Mouse (Mus musculus) limb, embryonic 15.5 days (tissue): ENCODE data around the gene Arhgap19. TPM values are rescaled to one million over a fixed set of nuclear protein-coding genes. Genes with fewer than 3 reads are reported as not detected.

ENCODE experiments used
- ATAC-seq: fragments of 200-750 bp; cut with Nextera tagmentation; 2 replicates; pipeline ENCODE4 v1.8.0; 2017; ENCODE audit warnings: low read depth, moderate TSS enrichment; ENCODE audit not compliant: insufficient number of reproducible peaks, low FRiP score, low TSS enrichment
- H3K27ac ChIP-seq: fragments of 300-500 bp; sonication (generic); 2 replicates; pipeline ENCODE4 v1.5.1; 2015; ENCODE audit warnings: moderate library complexity, mild to moderate bottlenecking, inconsistent platforms
- H3K27me3 ChIP-seq: fragments of 300-500 bp; sonication (generic); 2 replicates; pipeline ENCODE4 v1.6.1; 2015; ENCODE audit warnings: inconsistent platforms
- H3K36me3 ChIP-seq: fragments of 300-500 bp; sonication (generic); 2 replicates; pipeline ENCODE4 v1.6.1; 2015; ENCODE audit warnings: inconsistent platforms
- H3K4me1 ChIP-seq: fragments of 300-500 bp; sonication (generic); 2 replicates; pipeline ENCODE4 v1.6.1; 2015; ENCODE audit warnings: inconsistent platforms
- H3K4me2 ChIP-seq: fragments of 300-500 bp; sonication (generic); 2 replicates; pipeline ENCODE4 v1.6.1; 2015; ENCODE audit warnings: mild to moderate bottlenecking, inconsistent platforms
- H3K4me3 ChIP-seq: fragments of 300-500 bp; sonication (generic); 2 replicates; pipeline ENCODE4 v1.5.1; 2015; ENCODE audit warnings: mild to moderate bottlenecking, inconsistent platforms
- H3K9ac ChIP-seq: fragments of 300-500 bp; sonication (generic); 2 replicates; pipeline ENCODE4 v1.6.1; 2015; ENCODE audit warnings: inconsistent platforms
- H3K9me3 ChIP-seq: fragments of 300-500 bp; sonication (generic); 2 replicates; pipeline ENCODE4 v1.6.1; 2016; ENCODE audit warnings: inconsistent platforms
- WGBS: fragments of 180-500 bp; shearing (Covaris S2); methylation state at CpG from one replicate; pipeline ENCODE4 v1.1.7; 2015; 5-methylcytosine and 5-hydroxymethylcytosine counted together
- polyA plus RNA-seq: library from polyadenylated mRNA; unstranded; fragments of >200 nt; fragmentation: Nextera tagmentation; extraction: Ambion mirVana; gene quantifications from 2 replicates; pipeline ENCODE4 v1.2.1, GENCODE M21; 2015

The Arhgap19 gene
- polyA plus RNA-seq, 1 experiment from 2014 or later, result 16.2 TPM

DNA sequence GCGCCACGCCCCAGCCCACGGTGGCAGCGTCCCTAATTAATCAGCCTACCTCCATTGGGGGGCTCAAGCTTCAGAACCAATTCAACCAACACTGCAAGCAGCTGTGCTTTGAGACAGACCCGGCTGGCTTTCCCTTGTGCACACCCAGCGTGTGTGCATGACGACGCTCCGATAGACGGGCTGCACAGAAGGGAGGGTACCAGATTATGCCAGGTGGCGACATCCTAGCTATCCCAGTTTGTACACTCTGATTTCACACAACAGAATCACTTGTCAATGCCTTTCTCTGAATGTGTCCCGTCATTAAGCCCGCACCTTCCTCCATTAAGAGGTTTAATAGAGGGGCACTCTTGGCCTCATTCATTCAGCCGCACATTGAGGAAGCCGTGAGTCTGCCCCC is 47.1 kb downstream of the Arhgap19 start:
- Histone ChIP-seq H3K27ac (no peak overlapping the region), H3K4me2 (no peak overlapping the region), H3K36me3 (no peaks in the 10 kb centered on the region), H3K4me3 (no peak overlapping the region), H3K4me1 (no peaks in the 10 kb centered on the region), H3K9me3 (no peaks in the 10 kb centered on the region), H3K9ac (no peak overlapping the region), H3K27me3 (no peaks in the 10 kb centered on the region)
- WGBS, result 71% methylated on average over 15 of the region's 15 CpGs
- no peak for ATAC-seq

DNA sequence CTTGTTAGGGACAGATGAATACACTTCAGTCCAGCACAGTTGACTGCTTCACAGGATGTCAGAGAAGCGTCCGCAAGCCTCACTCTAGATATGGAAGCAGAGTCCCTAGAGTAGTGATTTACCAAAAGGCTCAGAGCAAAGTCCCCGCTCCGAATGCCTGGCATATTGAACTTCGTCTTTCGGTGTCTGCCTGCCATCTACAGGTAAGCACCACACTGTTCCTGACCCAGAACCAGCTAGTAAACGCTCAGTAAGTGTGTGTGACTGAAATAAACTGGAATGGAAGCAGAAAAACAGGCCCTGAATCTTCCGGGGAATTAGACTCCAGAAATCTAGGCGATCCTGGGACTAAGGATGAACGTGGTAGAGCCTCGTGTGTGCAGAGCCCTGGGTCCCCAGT is 49.9 kb downstream of the Arhgap19 start:
- no peaks in the 10 kb centered on the region for H3K36me3 ChIP-seq
- H3K27ac ChIP-seq, result no peak overlapping the region
- WGBS, result 75% methylated on average over 11 of the region's 11 CpGs
- H3K4me1 ChIP-seq, result no peaks in the 10 kb centered on the region
- no peaks in the 10 kb centered on the region for H3K9me3 ChIP-seq
- no peak overlapping the region for H3K4me3 ChIP-seq
- ATAC-seq, result no peak
- no peak overlapping the region for H3K9ac ChIP-seq
- H3K4me2 ChIP-seq, result no peak overlapping the region
- H3K27me3 ChIP-seq, result no peaks in the 10 kb centered on the region

DNA sequence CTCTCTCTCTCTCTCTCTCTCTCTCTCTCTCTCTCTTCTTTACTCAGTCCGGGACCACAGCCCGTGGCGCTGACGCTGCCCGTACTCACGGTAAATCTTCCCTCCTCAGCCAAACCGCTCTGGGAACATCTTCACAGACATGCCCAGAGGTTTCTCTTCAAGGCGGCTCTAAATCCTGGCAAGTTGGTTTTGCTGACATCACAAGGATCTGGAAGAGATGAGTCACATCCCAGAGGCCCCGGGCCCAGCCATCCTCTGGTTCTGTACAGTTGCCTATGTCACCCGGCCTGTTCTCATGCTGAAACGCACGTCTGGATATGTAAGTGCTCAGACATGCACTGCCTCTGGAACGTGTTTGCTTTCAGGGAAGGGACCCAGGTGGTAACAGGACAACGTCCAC is 54.4 kb downstream of the Arhgap19 start:
- no peak overlapping the region for H3K4me2 ChIP-seq
- 81% methylated on average over 14 of the region's 14 CpGs for WGBS
- peaks cover 36% of the 10 kb centered on the region for H3K27me3 ChIP-seq
- H3K27ac ChIP-seq, result no peak overlapping the region
- H3K9me3 ChIP-seq, result no peaks in the 10 kb centered on the region
- H3K36me3 ChIP-seq, result no peaks in the 10 kb centered on the region
- no peak overlapping the region for H3K9ac ChIP-seq
- no peak for ATAC-seq
- H3K4me1 ChIP-seq, result peaks cover 26% of the 10 kb centered on the region
- no peak overlapping the region for H3K4me3 ChIP-seq

DNA sequence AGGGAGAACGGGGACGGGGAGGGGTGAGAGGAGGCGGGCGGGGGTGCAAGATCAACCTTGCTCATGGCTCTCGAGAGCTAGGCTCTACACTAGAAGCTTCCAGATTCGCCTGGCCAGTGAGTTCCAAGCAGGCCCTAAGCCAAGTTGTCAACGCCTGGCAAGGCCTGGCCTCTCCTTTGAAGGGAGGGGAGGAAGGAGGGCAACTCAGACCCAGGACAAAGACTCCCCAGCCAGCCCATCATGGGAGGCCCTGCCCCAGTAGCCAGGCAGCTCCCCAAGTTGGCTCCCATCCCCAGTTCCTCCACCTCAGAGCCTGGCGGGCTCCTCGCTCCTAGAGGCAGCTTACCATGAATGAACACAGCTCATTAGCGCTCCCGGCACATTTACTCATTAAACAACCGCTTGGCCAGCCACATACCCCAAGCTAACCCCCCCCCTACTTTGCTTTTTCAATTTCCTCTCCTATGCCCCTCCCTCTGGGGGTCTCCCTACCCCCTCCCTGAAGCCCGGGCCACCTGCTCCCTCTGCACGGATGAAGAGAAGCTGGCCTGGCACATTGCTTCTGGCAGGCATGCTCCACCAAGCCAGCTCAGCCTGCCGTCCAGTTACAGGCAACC is 55.8 kb downstream of the Arhgap19 start:
- 37% methylated on average over 15 of the region's 15 CpGs for WGBS
- H3K27me3 ChIP-seq, result peaks cover 49% of the 10 kb centered on the region
- H3K4me3 ChIP-seq, result no peak overlapping the region
- no peaks in the 10 kb centered on the region for H3K9me3 ChIP-seq
- H3K36me3 ChIP-seq, result no peaks in the 10 kb centered on the region
- H3K9ac ChIP-seq, result no peak overlapping the region
- H3K4me2 ChIP-seq, result no peak overlapping the region
- H3K4me1 ChIP-seq, result peaks cover 29% of the 10 kb centered on the region
- no peak for ATAC-seq
- H3K27ac ChIP-seq, result no peak overlapping the region

DNA sequence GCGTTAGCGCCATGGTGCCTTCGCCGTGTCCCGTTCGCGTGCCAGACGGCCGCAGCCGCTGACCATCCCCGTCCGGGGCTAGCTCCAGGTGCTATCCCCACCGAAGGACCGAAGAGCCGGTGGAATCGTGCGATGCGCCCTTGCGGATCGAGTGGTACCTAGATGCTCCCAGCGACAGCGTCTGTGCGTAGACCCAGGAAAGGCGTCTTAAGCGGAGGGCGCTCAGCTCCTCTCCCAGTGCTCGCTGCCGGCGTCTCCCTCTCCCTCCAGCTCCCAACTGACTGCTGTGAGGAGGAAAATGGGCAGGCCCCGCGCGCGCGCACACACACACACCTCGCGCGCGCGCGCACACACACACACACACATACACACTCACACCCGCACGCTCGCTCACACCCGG is 58.5 kb downstream of the Arhgap19 start, which contains the start of gene Slit1:
Gene Slit1 (minus strand): TSS at position 270 of the 400 bp plus-strand sequence.
- H3K9ac ChIP-seq, result 0 out of 2 replicates have a peak within 1 kb of the TSS, but pooled peaks have one; percentile 14
- WGBS, result under 1% methylated on average over 38 of the region's 44 CpGs

DNA sequence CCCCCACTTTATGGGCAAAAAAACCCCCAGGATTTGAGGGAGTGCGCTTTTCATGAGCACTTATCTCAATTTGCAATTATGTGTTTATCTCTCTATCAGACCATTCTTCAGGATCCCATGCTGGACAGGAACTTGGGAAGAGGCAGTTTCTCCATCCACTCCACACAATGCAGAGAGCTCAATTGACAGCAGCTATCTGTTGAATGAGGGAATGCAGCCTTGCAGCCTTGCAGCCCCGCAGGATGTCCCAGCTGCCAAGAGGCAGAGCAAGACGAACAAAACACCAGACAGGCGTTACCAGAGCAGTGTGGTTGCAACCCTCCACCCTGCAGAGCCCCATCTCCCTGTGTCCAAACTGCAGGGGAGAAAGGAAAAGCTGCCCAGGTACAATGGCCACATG is 63.0 kb downstream of the Arhgap19 start:
- Histone ChIP-seq H3K9me3 (no peaks in the 10 kb centered on the region), H3K4me3 (no peak overlapping the region), H3K4me2 (no peak overlapping the region), H3K36me3 (no peaks in the 10 kb centered on the region), H3K27me3 (peaks cover 88% of the 10 kb centered on the region), H3K9ac (no peak overlapping the region), H3K27ac (no peak overlapping the region), H3K4me1 (peaks cover 33% of the 10 kb centered on the region)
- no peak for ATAC-seq
- 19% methylated on average over 4 of the region's 4 CpGs for WGBS

More for the DNA sequence above, 58.5 kb downstream of the Arhgap19 start, which contains the start of gene Slit1:
- H3K4me1 ChIP-seq, result peaks cover 32% of the 10 kb centered on the region
- peak within 1 kb of the TSS; percentile 84 for H3K4me2 ChIP-seq
- H3K4me3 ChIP-seq, result peak within 1 kb of the TSS; percentile 42
- no peaks in the 10 kb centered on the region for H3K9me3 ChIP-seq
- no peak for ATAC-seq
- peaks cover 76% of the 10 kb centered on the region for H3K27me3 ChIP-seq
- H3K27ac ChIP-seq, result no peak within 1 kb of the TSS
- H3K36me3 ChIP-seq, result no peaks in the 10 kb centered on the region

DNA sequence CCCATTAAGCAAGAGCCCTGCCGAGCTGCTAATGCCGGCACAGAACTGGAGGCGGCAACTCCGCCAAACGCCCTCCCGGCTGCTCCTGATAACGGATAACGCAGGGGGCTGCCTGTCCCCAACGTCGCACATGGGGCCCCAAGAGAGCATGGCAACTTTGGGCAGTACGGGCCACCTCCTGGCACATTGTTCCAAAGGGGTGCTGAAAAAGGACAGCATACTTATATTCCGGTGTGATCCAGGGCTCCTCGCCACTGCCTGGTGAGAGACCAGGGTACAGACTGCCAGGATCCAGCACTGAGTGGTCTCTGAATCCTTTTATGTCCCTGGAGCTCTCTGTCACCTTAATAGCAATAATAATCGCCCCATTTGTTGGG is 63.4 kb downstream of the Arhgap19 start:
- 6% methylated on average over 14 of the region's 14 CpGs for WGBS
- H3K4me1 ChIP-seq, result peaks cover 29% of the 10 kb centered on the region
- no peak overlapping the region for H3K9ac ChIP-seq
- H3K4me3 ChIP-seq, result no peak overlapping the region
- no peak overlapping the region for H3K27ac ChIP-seq
- H3K36me3 ChIP-seq, result no peaks in the 10 kb centered on the region
- no peaks in the 10 kb centered on the region for H3K9me3 ChIP-seq
- H3K4me2 ChIP-seq, result no peak overlapping the region
- ATAC-seq, result no peak
- H3K27me3 ChIP-seq, result peaks cover 83% of the 10 kb centered on the region

DNA sequence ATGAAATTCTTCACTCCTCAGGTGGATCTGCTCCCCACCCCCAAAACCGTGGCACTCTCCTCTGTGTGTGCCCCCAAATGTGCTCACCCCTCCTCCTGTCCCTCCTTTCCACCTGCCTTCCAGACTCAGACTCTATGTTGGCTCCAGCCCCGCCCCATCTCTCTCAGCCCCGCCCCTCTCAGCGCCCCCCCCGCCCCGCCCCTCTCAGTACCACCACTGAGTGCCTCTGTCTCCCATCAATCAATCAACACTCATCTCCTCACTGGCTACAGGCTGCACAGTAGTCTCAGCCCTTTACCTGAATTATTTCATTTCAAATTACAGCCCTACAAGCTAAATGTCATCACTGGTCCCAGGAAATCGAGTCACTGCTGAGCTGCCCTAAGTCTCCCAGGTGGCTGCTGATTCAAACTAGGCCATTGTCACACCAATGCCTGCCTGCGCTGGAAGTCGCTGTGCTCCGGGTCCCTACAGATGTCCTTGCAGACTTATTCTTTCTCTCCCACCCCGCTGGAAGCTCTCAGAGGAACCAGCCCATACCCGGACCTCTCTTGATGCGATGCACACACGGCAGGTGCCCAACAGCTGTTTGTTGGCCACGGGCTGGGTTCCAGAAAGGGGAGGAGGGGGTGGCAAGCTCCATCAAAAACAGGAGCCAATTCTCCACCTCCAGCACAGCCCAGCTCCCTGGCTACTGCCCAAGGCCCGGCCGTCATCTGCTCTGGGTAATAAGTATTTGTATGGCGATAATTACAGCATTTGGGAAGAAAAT is 64.0 kb downstream of the Arhgap19 start:
- H3K4me1 ChIP-seq, result peaks cover 23% of the 10 kb centered on the region
- 2% methylated on average over 18 of the region's 18 CpGs for WGBS
- no peak overlapping the region for H3K4me3 ChIP-seq
- no peak overlapping the region for H3K27ac ChIP-seq
- H3K27me3 ChIP-seq, result peaks cover 78% of the 10 kb centered on the region
- no peak for ATAC-seq
- H3K9ac ChIP-seq, result no peak overlapping the region
- H3K9me3 ChIP-seq, result no peaks in the 10 kb centered on the region
- H3K4me2 ChIP-seq, result no peak overlapping the region
- no peaks in the 10 kb centered on the region for H3K36me3 ChIP-seq

DNA sequence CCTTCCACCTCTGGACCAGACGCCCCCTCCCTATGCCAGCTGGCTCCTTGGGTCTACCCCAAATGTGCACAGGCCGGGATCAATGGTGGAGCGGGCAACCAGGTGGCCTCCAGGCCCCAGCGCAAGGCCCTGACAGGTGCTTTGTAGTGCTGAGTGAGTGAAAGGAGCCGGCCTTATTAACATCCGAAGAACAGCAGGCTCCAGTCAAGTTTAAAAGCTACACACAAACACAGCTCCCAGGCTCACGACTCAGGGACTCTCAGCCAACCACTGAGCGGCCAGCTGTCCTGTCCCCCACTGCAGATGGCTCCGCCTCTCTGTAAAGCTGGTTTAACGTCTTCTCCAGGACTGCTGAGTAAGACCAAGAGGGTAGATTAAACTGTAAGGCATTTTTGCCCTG is 67.2 kb downstream of the Arhgap19 start:
- Histone ChIP-seq H3K4me3 (no peak overlapping the region), H3K9ac (no peak overlapping the region), H3K4me1 (peaks cover 16% of the 10 kb centered on the region; the same call in 1 of the 2 replicates), H3K36me3 (no peaks in the 10 kb centered on the region), H3K4me2 (no peak overlapping the region), H3K9me3 (no peaks in the 10 kb centered on the region), H3K27me3 (peaks cover 47% of the 10 kb centered on the region), H3K27ac (no peak overlapping the region)
- ATAC-seq, result no peak
- WGBS, result 9% methylated on average over 10 of the region's 10 CpGs

DNA sequence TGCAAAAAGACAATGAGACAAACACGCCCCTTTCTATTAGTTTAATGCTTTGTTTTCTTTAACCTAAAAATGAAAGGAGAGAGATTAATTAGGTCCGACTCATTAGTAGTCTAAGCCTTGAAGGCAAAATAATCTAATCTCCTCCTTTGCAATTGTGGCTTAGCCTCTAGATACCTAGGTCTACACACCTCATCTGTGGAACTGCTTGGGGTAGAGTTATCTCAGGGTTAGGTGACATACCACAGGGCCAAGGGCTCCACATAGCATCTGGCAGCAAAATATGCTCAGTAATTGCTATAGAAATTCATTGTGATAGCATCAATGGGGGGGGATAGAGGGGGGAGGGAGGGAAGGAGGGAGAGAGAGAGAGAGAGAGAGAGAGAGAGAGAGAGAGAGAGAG is 76.4 kb downstream of the Arhgap19 start:
- H3K4me3 ChIP-seq, result no peak overlapping the region
- no peaks in the 10 kb centered on the region for H3K36me3 ChIP-seq
- no peak overlapping the region for H3K27ac ChIP-seq
- no peaks in the 10 kb centered on the region for H3K9me3 ChIP-seq
- no peak overlapping the region for H3K9ac ChIP-seq
- ATAC-seq, result no peak
- no peak overlapping the region for H3K4me2 ChIP-seq
- H3K27me3 ChIP-seq, result no peaks in the 10 kb centered on the region
- WGBS, result 60% methylated on average over 2 of the region's 2 CpGs
- H3K4me1 ChIP-seq, result 0 out of 2 replicates have a peak, but pooled peaks cover 4% of the 10 kb centered on the region

DNA sequence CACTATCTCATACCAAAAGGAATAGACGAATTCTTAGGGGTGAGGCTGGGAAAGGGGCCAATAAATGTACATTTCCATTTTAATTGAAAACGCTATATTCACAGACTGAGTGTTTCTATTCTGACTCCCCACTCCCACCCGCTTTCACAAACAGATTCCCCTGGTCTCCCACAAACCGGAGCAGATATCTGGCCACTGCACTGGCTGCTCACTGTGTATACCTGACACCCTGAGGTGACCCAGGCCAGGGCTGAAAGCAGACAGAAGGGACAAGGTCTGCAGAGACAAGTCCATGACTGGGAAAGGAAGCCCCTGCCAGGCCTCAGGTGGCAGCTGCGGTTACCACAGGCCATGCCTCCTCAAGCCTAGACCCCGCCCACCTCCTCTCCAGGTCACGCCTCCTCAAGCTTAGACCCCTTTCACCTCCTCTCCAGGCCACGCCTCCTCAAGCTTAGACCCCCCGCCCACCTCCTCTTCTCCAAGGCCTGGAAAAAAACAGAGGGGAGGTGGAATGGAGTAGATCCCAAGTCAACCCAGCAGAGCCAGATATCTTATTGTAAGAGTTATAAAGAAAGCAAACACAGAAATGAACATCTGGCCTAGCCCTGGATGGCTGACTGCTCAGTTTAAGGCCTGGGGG is 76.9 kb downstream of the Arhgap19 start:
- no peak overlapping the region for H3K9ac ChIP-seq
- H3K4me3 ChIP-seq, result no peak overlapping the region
- H3K9me3 ChIP-seq, result no peaks in the 10 kb centered on the region
- 33% methylated on average over 9 of the region's 9 CpGs for WGBS
- ATAC-seq, result no peak
- H3K4me1 ChIP-seq, result 0 out of 2 replicates have a peak, but pooled peaks cover 4% of the 10 kb centered on the region
- H3K27me3 ChIP-seq, result no peaks in the 10 kb centered on the region
- H3K27ac ChIP-seq, result no peak overlapping the region
- H3K36me3 ChIP-seq, result no peaks in the 10 kb centered on the region
- H3K4me2 ChIP-seq, result no peak overlapping the region

DNA sequence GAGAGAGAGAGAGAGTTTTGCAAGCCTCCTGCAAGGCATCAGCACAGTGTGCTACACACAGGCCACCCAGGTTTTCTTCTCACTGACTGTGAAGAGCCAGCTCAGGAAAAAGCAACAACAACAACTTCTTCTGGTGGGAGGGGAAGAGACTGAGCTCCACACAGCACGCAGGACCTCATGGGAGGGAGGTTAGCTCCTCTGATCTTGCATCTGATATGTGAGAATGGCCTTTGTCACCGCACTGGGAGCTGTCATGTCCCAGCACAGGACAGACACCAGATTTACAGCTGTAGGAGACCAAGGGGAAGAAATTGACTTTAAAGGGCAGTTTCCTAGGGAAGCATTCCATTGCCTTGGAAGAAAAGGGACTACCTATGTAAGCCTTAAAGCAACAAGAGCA is 78.5 kb downstream of the Arhgap19 start:
- 15% methylated on average over 2 of the region's 2 CpGs for WGBS
- ATAC-seq, result no peak
- H3K36me3 ChIP-seq, result no peaks in the 10 kb centered on the region

More for the DNA sequence above, 78.5 kb downstream of the Arhgap19 start:
- Histone ChIP-seq H3K27ac (no peak overlapping the region), H3K4me2 (no peak overlapping the region), H3K9me3 (no peaks in the 10 kb centered on the region), H3K27me3 (0 out of 2 replicates have a peak, but pooled peaks cover 1% of the 10 kb centered on the region), H3K4me3 (no peak overlapping the region), H3K9ac (no peak overlapping the region), H3K4me1 (peaks cover 6% of the 10 kb centered on the region; the same call in 1 of the 2 replicates)
